Mouse (Mus musculus): ENCODE measurements at regions not wholly inside any gene's neighbourhood (a gene's known extent, or its start where the extent isn't known, plus 50 kb on each side); places are given as distances from the start of the nearest gene placed in this dataset.

- intact Hi-C loops (cut with DNase I), result no loop called here
- peak; percentile 15 to 17 for DNase-seq (ENCODE audit: low spot score in 2 of 2)
Observed at GRCm38 (mm10) chr4:64224918-64225317, 178.1 kb upstream of the Tnc start.

GRCm38 (mm10) chr4:64219802-64220201 is 173.0 kb upstream of the Tnc start:
- intact Hi-C loops (cut with DNase I), result no loop called here

DNA sequence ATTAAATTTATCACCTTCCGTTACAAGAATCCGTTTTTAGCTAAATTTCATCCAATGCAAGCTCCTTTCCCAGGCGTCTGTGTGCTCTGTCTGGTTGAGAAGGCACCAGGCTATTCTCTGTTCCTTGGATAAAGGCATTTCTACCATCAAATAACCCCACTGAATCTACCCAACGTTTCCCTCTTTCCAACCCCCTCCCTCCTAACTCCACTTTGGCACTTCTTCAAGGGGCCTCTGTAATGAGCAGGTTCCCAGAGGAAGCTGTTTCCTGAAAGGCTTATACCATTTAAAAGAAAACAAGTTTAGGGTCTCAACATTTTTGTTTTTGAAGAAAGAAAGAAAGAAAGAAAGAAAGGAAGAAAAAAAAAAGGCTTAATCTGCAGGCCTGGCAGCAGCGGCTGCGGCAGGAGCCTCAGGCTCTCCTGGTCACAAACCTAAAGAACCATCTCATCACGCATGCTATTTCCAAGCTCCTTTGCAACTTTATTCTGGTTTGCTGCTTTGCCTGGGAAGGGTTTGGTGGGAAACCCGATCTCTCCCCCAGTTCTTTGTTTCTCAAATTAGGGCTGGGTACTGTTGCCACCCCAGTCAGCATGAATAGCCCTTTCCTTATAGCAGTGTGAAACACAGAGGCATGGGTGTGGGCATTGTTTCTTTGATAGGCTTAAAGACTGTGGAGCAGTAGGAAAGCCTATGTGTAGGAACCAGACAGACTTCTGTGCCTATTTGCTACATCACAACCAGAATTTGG is 160.5 kb upstream of the Tnc start:
- intact Hi-C loops (cut with DNase I), result no loop called here
- no peak for DNase-seq (ENCODE audit: low spot score in 2 of 2)

More at GRCm38 (mm10) chr4:64219802-64220201, 173.0 kb upstream of the Tnc start:
- no peak for DNase-seq (ENCODE audit: low spot score in 2 of 2)

DNA sequence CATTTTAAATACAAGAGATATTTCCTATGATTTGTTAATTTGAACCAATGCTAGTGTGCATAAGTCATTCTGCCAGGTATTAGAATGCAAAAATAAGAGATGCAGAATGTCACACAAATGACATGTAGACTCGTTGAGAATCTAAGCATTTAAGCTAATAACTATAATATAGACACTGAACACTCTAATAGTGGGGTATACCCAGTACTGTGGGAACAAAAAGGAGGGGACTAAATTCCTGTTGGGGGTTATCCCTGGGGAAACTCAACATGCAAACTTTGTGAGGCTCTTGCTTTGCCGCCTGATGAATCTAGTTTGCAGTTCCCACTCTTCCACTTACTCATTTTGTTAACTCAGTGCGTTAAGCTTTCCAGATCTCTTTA is 154.0 kb upstream of the Tnc start:
- intact Hi-C loops (cut with DNase I), result no loop called here
- DNase-seq (ENCODE audit: low spot score in 2 of 2), result no peak

GRCm38 (mm10) chr4:64200151-64200807 is 153.5 kb upstream of the Tnc start:
- intact Hi-C loops (cut with DNase I), result no loop called here
- DNase-seq (ENCODE audit: low spot score in 2 of 2), result peak; percentile 53 to 65

DNA sequence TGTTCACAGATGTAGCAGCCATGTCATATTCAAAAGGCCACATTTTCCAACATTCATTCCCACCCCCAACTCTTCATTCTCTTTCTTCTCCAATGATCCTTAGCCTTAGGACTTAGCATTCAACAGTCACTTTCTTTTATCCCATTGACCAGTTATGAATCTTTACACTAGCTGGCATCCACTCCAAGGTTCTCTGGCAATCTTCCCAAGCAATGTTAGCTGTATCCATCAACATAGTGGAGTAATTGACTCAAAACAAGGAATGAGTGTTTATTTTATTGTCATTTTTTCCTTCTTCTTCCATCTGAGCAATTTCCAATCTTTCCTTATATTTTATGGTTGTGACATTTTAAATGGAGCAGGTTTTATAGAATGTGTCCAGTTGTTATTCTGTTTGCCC is 138.2 kb upstream of the Tnc start:
- intact Hi-C loops (cut with DNase I), result no loop called here
- DNase-seq (ENCODE audit: low spot score in 2 of 2), result no peak

GRCm38 (mm10) chr4:64175938-64176337 is 129.1 kb upstream of the Tnc start:
- intact Hi-C loops (cut with DNase I), result no loop called here
- no peak for DNase-seq (ENCODE audit: low spot score in 2 of 2)

DNA sequence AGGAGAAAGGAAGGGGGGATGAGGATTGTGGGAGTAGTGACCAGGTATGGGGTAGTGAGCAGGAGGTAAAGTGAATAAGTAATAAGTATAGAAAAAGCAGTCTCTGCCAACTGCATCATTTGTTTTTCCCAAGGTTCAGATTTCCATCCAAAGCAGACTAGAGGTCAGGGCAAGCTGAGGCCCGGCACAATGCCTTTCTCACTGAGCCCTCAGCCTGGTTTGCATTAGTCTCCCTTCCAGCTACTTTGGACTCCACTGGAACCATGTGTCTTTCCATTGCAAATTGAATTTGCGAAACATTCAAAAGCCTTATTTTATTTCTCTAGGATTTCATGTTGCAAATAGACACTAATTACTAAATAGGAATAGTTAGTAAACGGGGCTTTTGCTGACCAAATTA is 124.7 kb upstream of the Tnc start:
- DNase-seq (ENCODE audit: low spot score in 2 of 2), result no peak
- intact Hi-C loops (cut with DNase I), result no loop called here

DNA sequence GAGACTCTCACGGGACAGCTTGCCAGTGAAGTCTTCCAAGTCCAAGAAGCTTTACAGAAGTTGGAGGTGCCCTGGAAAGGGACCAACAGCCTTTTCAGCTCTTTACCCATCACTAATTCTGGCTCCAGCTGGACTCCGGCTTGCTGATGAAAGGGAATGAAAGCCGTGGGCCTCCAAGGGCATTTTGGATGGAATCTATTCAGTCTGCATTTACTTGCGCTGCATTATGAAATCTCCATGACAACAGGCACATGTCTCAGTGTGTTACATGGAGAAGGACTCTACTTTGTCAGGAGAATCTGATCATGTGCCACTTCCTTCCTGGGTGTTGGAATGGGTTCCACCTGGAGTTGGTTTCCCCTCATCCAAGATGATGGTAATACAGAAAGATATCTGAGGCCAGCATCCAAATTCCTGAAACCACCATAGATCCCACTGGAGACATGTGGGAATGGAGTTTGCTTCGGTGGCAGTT is 102.2 kb upstream of the Tnc start:
- peak; percentile 34 to 38 for DNase-seq (ENCODE audit: low spot score in 2 of 2)
- intact Hi-C loops (cut with DNase I), result no loop called here

DNA sequence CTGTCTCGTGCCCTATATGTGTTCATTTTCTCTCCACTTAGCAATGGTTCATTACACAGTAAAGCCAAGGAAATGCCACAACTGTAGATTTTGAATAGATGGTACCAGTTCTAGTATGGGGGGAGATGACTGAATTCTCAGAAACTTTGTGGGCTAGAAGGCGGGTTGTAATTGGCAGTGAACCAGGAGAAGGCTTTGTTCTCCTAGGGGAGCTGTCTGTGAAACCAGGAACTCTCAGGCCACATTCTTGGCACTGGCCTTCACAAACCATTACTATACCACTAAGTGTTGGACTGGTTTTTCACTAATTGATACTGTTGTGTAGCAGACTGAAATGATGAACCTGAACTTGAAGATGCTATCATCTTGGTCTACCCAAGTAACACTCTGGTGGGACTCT is 99.1 kb upstream of the Tnc start:
- no peak for DNase-seq (ENCODE audit: low spot score in 2 of 2)
- intact Hi-C loops (cut with DNase I), result no loop called here

GRCm38 (mm10) chr4:64142963-64143362 is 96.1 kb upstream of the Tnc start:
- intact Hi-C loops (cut with DNase I), result no loop called here
- no peak for DNase-seq (ENCODE audit: low spot score in 2 of 2)

DNA sequence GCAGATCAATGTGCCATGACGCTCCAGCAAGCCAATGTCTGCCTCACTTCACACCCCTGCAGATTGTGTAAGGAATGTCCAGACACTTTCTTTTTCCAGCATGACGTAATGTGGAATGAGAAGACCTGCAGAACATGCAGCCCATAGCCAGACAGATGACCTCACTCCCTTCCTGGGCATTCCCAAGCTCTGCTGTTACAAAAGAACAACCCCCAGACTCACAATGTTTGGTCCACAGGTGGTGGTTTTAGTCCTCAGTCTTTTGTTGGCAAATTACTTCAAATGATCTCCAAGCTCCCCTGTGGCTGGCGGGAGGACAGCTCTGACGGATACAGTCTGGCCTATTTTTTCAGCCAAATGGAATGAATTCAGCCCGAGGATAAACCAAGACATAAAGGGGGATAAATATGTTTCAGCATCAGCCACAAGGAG is 95.6 kb upstream of the Tnc start:
- DNase-seq (ENCODE audit: low spot score in 2 of 2), result peak in 1 of 2 experiments; percentile 13
- intact Hi-C loops (cut with DNase I), result no loop called here

- intact Hi-C loops (cut with DNase I), result no loop called here
- DNase-seq (ENCODE audit: low spot score in 2 of 2), result no peak
Observed at GRCm38 (mm10) chr4:64139836-64140235, 93.0 kb upstream of the Tnc start.

DNA sequence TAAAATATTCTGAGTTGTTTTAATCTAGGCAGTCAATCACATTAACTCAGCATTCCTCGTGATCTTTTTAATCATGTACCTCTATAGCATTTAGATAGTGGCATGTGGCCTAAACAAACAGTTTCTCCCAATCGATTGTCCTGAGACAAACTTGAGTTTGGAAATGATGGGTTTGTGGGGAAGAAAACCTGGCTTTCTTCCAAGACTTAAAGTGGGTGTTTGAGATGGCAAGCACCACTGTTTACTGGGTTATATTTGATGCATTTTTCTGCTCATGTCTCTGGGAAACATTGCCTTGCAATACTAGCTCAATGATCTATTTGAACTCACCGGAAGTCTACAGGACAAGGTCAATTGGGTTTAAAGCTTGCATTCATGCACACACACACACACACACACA is 88.2 kb upstream of the Tnc start:
- DNase-seq (ENCODE audit: low spot score in 2 of 2), result no peak
- intact Hi-C loops (cut with DNase I), result no loop called here

- intact Hi-C loops (cut with DNase I), result no loop called here
Observed at GRCm38 (mm10) chr4:64129290-64129689, 82.5 kb upstream of the Tnc start.

GRCm38 (mm10) chr4:64124387-64125088 is 77.7 kb upstream of the Tnc start:
- no peak for DNase-seq (ENCODE audit: low spot score in 2 of 2)
- intact Hi-C loops (cut with DNase I), result no loop called here

More at GRCm38 (mm10) chr4:64129290-64129689, 82.5 kb upstream of the Tnc start:
- no peak for DNase-seq (ENCODE audit: low spot score in 2 of 2)

- peak; percentile 7 to 40 for DNase-seq (ENCODE audit: low spot score in 2 of 2)
Observed at GRCm38 (mm10) chr4:64123675-64124074, 76.9 kb upstream of the Tnc start.

GRCm38 (mm10) chr4:64098247-64098646 is 51.4 kb upstream of the Tnc start:
- intact Hi-C loops (cut with DNase I), result no loop called here
- DNase-seq (ENCODE audit: low spot score in 2 of 2), result no peak

More at GRCm38 (mm10) chr4:64123675-64124074, 76.9 kb upstream of the Tnc start:
- intact Hi-C loops (cut with DNase I), result no loop called here

Data from left cerebral cortex, postnatal 14 days (tissue).